Mouse (Mus musculus) lung, adult 2 months (tissue): ENCODE results near the gene Ada.

Experiments used
- CTCF ChIP-seq: fragments of 200-500 bp; IDR thresholded peaks from 2 replicates; pipeline ENCODE4 v1.5.1; 2011; ENCODE audit warnings: mild to moderate bottlenecking, low read length, control low read depth; ENCODE audit not compliant: insufficient read depth
- POLR2A ChIP-seq: fragments of 200-500 bp; IDR thresholded peaks from 2 replicates; pipeline ENCODE4 v1.6.1; 2011; ENCODE audit warnings: low read depth, mild to moderate bottlenecking, control low read depth, low read length, borderline replicate concordance; ENCODE audit errors: extremely low read depth

- TF ChIP-seq CTCF, result no peak
- no peak for TF ChIP-seq POLR2A
These were observed 40.0 kb downstream of the Ada start for GRCm38 (mm10) chr2:163710000-163710399.
